Mouse (Mus musculus) urinary bladder, postnatal 25 days (tissue): Measurements from ENCODE around the gene Chtop.

Experiments used
- DNase-seq: peaks from one replicate; pipeline ENCODE4 v3.0.0; 2022; ENCODE audit warnings: low spot score

Gene Chtop

DNA sequence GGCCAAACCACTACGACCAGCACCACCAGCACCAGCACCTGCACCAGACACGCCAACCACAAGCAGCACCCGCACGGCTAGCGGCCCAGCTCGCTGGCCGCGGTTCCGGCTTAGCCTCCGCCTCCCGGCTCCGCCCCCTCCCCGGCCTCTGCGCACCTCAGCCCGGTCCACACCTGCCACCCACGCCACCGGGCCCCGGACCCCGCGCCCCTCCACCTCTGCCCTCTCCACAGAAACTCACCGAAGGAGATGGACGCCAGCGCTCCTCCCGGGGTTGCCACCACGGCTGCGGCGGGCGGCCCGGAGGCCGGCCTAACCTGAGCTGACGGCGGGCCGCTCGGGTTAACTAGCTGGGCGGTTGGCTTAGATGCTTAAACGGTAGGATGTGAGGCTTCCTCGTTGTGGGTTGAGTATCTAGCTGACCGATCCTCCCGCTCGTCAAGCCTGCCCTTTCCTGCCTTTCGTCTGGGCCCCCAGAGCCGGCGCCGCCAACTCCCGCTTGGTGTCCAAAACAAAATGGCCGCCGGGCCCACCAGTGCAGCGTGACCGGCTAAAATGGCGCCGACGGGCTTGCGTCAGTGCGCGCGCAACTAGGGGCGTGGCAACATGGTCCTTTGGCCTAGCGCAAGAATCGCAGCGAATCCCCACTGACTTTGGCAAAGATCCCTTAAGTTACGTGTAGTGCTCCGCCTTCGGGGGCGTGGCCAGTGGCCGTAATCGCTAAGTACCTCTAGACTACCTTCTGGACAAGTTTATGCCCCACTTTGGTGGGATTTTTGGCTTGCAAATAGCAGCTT, at the start of gene Chtop:
Gene Chtop (minus strand): TSS at position 549 of the 797 bp plus-strand sequence.
- DNase-seq: peak; percentile 100

DNA sequence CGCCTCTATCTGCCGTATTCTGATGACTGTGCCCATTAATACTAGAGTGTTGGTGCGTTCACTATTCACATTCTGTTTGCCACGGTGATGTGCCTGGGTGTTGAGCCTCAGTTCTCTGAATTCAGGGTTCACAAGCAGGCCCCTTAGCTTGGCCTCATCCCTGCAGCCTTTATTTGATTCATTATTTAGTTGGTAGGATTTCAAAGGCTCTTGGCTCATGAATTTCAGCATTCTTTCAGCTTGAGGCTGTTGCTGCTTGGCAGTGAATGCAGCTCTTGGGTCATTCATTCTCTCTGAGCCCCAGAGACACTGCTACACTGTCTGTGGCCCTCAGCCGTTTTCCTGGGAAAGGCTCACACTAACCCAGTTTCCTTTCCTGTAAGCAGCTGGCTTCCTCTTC, 46.7 kb upstream of the Chtop start:
- no peak for DNase-seq

DNA sequence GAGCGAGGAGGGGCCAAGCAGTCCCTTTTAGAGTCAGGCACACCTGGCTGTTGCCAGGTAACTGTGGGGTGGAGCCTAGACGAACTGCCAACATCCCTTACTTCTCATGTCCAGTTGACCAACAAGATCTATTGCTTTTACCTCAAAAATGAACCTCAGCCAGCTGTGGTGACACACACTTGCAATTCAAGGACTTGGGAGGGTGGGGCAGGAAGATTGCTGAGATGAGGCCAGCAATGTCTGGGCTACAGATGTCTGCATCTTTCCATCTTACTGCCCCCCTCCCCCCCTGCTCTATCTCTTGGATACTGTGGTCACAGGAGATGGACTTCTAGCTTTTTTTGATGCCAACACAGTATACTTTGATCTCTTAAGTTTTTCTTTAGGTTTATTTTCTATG, 42.9 kb upstream of the Chtop start:
- no peak for DNase-seq

DNA sequence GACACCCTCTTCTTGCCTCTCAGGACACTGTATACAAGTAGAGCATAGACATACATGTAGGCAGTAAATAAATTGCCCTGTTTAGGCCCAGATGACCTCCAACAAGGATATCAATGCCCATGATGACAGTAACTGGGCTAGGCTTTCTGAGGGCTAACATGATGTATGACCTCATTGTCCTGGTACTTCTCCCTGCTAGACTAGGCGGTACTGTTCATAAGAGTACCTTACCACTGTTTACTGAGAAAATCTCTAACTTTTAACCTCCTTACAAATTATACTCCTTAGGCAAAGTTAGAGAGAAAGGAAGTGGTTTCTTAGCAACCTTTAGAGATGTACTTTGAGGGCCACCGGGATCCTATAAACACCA, 41.1 kb upstream of the Chtop start:
- DNase-seq: no peak

DNA sequence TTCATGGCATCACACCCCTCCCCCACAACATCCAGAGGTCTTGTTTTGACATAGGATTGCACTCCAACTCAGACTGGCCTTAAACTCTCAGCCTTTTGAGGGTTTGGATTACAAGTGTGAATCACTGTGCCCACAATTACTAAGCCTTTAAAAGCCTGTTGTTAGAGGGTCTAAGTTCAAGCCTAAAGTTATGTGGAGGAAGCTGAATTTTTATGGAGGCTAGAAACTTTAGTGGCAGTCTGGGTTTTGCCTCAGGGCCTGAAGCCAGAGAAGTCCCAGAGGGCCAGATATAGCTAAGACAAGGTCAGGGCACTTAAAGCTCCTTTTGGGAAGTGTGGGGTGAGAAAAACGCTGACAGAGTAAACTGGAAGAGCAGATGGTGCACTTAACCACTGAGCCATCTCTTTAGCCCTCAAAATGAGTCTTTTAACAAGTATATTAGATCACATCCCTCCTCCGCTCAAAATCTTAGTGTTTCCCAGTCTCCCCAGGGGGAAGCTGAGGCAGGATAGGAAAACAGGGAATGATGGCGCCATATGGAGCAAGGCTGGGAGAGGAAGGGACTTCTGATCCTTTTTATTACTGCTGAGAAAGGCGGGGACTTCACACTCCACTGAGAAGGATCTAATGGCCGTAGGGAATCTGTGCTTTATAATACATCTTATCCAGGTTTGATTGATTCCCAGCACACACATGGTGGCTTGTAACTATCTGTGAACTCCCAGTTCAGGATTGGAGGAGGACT, 40.5 kb upstream of the Chtop start:
- DNase-seq: no peak

DNA sequence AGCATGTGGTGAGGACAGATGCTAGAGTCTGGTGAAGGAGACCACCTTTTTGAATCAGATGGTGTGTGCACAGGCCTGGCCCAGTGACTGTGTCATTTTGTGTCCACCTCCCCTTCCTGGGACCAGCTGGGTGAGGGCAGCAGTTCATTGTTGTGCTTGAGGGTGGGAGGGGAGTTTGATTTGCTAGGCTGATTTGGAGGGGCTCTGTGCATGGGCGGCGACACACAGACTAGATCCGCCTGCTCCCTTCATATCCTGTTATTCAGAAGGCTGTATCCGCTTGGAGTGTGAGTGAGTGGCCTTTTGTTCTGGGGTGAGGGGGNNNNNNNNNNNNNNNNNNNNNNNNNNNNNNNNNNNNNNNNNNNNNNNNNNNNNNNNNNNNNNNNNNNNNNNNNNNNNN, 31.6 kb upstream of the Chtop start:
- no peak for DNase-seq

DNA sequence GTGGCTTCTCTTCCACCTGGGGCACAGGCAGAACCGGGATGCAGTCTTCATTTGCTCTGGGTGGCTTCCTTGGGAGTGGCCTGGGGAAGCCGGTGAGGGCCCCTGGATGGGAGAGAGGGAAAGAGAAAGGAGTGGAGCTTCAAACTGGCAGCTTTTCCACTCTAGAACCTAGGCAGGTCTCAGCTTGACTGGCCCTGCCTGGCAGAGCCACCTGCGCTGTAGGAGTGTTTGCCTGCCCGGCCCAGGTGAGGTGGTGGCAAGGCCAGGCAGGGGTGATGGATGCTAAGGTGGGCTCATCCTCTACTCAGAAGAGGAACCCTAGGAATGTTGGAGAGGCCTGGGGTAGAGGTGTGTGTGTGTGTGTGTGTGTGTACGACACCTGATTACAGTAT, 28.6 kb upstream of the Chtop start:
- no peak for DNase-seq

DNA sequence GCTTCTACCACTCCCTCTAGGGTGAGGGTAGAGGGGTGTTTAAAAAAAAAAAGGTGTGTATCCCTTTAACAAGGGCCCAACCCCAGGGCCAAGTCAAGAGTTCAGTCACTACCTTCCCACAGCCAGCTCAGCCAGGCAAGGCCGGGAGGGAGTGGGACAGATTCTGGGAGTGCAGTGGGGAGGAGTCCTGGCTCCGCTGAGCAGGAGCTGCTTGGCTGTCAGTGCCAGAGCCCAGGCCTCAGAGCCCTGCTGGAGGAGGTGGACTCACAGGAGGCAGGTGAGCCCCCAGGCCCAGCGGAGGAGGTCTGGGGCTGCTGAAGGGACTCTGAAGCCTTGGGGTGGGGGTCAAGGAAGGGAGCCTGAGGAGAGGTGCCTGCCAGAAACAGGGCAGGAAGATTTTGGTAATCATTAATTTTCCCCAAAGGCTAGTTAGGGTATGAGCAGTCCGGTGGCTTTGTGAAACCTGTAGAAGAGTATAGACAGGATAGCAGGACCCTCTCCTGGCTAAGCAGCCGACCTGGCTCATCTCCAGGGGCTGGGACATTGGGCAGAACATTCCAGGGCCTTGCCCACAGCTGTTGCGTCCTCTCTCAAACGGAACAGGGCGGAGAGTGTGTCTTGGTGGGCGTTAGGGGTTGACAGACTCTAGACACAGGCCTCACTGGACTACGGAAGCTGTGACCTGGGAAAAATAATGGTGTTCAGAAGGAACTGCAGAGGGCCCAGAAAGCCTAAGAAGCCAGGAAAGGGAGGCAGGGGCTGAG, 28.0 kb upstream of the Chtop start, which contains the start of gene S100a16:
Gene S100a16 (plus strand): TSS at position 114 of the 764 bp plus-strand sequence.
- DNase-seq: peak; percentile 67

DNA sequence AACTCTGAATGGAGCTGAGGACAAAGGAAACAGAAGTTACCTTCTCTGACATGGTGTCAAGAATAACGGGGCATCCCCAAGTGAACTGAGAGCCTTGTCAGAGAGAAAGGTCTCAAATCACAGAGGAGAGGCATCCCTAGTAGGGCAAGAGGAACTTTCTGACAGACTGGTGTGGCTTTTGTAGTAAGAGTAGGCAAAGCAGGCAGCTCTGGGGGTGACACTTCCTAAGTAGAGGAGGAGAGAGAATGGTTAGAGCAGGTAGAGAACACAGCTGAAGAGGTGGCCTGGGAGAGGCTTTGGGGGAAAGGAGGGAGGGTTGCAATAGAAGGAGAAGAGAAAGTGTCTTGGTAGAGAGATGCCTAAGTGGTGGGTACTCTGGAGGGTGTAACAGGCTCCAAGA, 26.1 kb upstream of the Chtop start:
- no peak for DNase-seq

DNA sequence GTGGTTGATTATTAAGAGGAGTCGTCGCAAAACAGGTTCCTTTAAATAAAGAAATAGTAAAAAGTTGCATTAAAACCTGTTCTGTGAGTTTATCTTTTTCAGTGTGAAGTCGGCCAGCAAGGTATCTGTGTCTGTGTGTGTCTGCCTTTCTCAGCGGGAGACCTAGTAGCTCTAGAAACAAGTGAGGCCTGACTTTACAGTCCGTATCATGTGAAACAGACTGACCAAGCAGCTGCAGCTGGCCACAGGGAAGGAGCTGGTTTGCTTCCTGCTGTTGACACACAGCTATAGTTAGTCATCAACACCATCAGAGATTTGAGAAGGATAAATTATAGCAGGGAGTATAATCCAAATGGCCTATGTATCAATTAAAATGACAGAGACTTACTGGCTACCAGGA, 22.4 kb upstream of the Chtop start:
- DNase-seq: no peak

DNA sequence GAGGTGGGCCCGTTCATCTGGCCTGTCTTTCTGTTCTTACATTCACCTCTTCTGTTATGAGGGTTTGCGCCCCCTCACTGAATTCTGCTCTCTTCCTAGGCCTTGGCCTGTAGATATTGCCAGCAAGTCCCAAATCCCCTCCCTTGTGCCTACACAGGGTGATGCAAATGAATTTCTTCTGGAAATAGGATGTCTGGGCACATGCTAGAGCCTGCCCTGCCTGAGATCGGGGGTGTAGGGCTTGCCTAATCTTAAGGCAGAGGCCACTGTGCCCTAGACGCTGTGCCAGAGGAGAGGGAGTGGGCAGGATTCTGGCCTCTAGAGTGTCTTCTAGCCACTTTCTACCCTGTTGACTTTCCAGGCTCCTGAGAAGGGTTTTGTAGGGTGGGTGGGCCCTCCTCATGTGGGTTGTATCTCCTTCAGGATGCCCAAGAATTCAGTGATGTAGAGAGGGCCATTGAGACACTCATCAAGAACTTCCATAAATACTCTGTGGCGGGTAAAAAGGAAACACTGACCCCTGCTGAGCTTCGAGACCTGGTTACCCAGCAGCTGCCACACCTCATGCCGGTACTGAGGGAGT, 18.1 kb upstream of the Chtop start:
- no peak for DNase-seq

DNA sequence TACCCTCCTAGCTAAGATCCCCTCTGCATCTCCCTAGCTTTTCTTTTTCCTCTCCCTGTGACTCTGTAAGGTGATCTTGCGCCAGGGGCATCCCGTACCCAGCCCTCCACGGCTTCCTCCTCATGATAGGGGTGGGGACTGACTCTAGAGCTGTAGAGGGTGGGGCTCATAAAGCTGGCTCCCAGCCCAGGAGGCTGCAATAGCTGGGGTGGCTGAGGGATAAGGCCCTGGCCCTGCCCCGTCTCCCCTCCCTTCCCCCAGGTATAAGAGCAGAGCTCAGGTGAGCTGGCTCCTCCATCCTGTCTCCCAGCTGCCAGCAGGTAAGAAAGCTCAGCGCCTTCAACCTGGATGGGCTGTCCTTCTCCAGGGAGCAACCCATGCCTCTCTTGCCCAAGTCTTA, 17.3 kb upstream of the Chtop start, which contains the start of gene S100a14:
Gene S100a14 (plus strand): TSS at position 277 of the 400 bp plus-strand sequence.
- peak; percentile 68 for DNase-seq

DNA sequence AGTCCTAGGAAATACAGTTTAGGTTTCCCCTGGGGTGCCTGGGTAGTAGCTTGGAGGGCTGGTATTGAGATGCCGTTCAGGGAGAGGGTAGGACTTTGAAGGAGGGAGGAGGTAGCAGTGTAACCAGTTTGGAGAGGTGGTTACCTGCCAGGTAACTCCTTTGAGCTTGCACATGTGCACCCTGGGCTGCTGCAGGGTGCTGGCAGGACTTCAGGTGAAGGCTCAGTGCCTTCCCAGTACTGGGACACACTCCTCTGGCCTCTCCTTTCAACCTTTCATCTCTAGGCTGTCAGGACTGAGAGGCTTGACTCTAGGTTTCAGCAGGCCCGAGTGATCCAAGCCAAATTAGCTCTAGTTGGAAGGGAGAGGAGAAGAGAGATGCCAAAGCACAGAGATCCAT, 16.8 kb upstream of the Chtop start:
- DNase-seq: no peak

DNA sequence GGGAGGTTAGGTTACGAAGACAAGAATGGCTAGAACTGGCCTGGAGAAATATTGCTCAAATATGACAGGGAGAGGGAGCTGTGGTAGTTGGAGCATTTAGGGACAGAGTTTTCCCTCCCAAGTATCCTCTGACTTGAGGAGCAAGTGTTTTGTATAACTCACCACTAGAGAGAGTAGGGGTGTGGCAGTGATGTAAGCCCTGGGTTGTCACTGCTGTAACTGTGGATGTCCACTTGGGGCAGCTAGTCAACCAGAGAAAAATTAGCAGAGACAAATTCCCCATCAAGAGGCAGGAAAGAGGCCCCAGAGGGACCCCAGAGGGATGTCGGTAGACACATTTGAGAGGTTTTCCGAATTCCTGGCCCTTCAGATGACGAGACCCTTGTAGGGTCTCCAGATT, 16.1 kb upstream of the Chtop start:
- DNase-seq: no peak

DNA sequence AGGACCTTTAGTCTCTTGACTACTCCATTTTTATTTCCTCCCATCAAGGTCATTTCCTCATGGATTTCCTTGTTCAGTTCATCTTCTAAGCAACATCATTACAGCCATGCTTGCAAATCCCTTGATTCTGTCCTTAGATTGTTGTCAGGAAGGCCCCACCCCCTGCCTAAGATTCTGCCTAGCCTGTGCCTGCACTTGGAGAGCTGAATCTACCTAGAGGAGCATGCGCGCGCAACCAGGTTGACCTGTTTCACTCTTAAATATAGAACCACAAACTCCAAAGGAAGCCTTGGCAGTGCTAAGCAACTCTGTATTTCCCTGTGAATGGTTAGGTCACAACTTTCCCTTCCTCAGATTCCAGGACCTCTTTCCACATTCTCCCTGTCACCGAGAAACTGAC, 8.4 kb upstream of the Chtop start:
- no peak for DNase-seq

DNA sequence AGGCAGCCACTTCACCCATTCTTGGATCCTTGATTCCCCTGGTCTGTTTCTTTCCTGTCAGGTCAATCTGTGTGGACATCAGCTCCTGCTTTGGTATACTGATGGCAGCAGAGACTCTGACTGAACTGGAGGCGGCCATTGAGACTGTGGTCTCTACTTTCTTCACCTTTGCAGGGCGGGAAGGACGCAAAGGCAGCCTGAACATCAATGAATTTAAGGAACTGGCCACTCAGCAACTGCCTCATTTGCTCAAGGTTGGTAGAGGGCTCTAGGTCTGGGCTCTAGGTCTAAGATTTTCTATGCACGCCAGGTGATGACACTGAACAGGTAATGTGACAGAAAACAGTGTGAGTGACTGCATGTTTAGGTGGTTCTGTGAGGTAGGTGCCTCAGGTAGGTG, 6.5 kb upstream of the Chtop start:
- no peak for DNase-seq

DNA sequence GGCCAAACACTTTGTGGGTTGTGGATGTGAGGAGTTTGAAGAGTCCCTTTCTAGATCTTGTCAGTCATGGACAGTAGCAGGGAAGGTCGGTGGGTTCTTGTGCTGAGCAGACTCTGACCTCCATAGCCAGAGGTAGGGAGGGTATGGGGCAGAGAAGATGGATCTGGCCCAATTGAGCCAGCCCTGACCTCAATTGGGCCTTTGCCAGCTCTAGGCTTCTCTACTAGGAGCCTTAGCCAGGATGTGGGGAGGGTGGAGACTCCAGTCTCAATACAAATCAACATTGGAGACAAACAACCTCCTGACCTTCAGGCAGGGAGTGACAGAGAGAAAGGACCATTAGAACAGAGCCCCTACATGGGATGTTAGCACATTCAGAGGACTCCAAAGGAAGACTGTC, 5.9 kb upstream of the Chtop start:
- DNase-seq: no peak

DNA sequence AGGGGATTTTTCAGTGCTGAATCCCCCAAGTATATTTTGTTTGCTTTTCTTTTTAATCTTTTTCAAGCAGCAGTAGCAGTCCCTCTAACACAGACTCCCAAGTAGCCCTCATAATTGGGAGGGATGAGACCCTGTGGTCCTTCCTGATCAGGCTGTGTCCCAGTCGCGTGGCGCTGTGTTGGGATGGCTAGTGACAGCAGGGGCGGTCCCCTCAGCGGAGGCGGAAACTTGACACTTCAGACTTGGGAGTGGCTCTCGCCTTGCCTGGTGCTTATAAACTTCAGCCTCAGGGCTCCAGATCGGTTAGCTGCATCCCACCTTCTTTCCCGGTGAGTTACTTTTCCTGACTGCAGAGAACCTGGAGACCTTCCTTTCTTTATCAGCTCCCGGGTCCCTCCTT, 5.4 kb upstream of the Chtop start:
- peak; percentile 57 for DNase-seq

DNA sequence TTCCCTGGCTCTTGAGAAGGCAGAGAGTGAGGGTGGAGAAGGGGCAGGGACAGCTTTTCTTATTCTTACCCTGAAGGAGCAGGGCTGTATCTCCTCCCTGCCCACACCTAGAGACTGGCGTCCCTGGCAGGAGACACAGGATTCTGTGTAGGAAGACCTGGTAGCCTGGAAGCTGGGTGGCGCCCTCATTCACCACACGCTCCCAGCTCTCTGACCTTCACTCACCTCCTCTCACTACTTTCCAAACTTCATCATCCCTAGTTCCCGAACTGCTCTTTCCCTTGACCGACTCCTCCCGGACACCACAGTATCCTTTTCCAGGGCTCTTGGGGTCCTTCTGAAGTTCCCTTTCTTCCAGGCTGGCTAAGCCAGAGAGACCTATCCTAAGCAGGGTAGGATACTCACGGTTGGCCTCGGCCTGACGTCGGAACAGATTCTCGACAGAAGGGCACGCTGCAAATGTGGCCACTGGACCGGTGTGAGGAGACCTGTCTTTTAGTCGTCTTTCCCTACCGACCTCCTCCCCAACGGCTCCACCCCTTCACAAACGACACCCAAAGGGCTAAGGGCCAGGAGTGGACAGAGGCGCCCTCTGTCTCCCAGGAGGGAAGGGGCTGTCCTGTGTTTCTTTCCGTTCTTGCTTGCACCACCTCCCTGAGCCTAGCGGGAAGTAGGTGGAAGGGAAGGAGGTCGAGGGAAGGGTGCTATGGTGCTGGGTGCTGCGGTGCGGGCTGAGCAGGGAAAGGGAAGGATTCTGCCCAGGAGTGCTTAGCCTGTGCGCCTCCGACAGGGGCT, 4.7 kb upstream of the Chtop start, which contains the start of the genes S100a1 and S100a13:
Gene S100a1 (minus strand): TSS at position 597 of the 795 bp plus-strand sequence.
Gene S100a13 (plus strand): TSS at position 640 of the 795 bp plus-strand sequence.
- peak; percentile 61 for DNase-seq

DNA sequence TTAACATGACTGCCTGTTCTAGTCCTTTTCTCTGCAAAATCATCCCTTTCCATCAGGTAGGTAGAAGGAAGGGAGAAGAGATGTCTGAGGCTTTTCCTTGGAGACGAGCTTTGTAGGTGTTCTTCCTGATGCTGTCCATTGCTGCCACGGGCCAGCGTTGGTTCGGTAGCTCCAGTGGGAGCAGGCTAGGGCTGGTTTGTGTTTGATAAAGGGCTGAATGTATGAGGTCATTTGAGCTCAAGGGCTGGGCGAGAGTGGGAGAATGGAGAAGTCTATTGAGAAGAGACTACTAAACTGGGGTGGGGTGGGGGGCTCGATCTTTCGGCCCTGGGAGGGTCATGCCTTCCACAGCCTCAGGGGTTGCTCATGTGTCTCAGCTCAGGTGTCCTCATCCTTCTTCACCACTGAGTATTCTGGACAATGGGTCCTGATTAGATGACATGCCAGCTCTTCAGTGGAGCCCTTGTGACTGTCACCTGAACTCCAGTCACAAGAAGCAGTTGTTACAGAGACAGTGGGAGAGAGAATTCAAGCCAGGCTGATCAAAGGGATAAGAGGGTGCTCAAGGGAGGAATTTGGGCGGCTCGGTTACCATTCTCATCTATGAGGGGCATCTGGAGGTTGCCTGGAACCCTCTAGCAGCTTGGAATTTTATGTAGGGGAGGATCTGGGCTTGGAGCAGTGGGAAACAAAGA, 3.8 kb upstream of the Chtop start:
- no peak for DNase-seq

DNA sequence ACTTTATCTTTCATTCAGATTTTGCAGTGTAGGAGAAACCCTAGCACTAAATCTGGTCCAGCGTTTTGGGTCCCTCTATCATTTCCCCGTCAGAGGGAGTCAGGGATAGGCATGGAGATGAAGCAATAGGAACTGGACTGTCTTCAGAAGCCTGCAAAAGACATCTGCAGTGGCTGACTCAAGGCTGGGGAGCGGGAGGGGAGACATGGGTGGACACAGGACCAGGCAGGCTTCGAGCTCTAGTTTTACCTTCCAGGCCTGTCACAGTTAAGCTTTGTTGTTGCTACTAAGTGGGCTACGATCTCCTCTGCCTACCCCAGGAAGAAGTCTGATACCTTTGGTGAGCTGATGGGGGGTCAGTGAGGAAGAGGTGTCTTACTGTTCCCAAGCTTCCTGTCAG, 3.0 kb upstream of the Chtop start:
- no peak for DNase-seq
